Mouse (Mus musculus): ENCODE data around the gene March1. TPM values are rescaled to one million over a fixed set of nuclear protein-coding genes. Genes with fewer than 3 reads are reported as not detected.

March1 gene
- polyA plus RNA-seq, 1 experiment: 0.01 TPM

DNA sequence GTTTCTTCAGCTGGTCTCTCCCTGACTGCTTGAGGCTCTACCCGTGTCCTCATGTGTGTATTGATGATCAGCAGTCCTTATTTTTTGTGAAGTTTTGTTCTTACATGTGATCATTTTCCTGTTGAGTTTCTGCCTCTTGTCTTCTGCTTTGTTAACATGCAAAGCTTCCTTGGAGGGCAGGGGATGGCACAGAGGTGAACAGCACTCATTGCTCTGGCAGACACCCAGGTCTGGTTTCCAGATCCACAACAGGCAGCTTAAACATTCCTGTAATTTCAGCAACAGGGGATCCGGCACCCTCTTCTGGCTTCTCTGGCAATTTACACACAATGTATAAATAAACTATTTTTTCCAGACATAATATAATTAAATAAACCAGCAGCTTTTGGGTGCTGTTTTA is 652.4 kb downstream of the March1 start:
- Histone ChIP-seq H3K36me3 (ENCODE audit: control insufficient read depth, insufficient read depth) (no peaks in the 10 kb centered on the region), H3K27me3 (ENCODE audit: control insufficient read depth, insufficient read depth, insufficient read length) (no peaks in the 10 kb centered on the region), H3K79me3 (ENCODE audit: low read depth) (no peaks in the 10 kb centered on the region), H3K4me3 (ENCODE audit: insufficient read depth, poor library complexity, severe bottlenecking) (no peak overlapping the region), H3K79me2 (ENCODE audit: control insufficient read depth, insufficient read depth) (no peaks in the 10 kb centered on the region), H3ac (ENCODE audit: control insufficient read depth, insufficient read length, low read depth) (no peak overlapping the region)
- TF ChIP-seq MYOG (IDR thresholded peaks at IDR 0.05; ENCODE audit: control insufficient read depth, extremely low read depth, insufficient read length) (no peak), MAX (IDR thresholded peaks at IDR 0.05) (no peak), USF1 (IDR thresholded peaks at IDR 0.05; ENCODE audit: low read depth) (no peak), CTCF (IDR thresholded peaks at IDR 0.05; ENCODE audit: control insufficient read depth, insufficient read depth, insufficient read length) (no peak), FOSL1 (IDR thresholded peaks at IDR 0.05; ENCODE audit: insufficient read depth, low read length, poor library complexity, severe bottlenecking) (no peak), MYOD1 (IDR thresholded peaks at IDR 0.05; ENCODE audit: control insufficient read depth, insufficient read length, low read depth) (no peak), CEBPB (IDR thresholded peaks at IDR 0.05; ENCODE audit: low read depth) (no peak)

- Histone ChIP-seq H3K36me3 (ENCODE audit: control insufficient read depth, insufficient read depth) (no peaks in the 10 kb centered on the region), H3ac (ENCODE audit: control insufficient read depth, insufficient read length, low read depth) (no peak overlapping the region), H3K4me3 (ENCODE audit: insufficient read depth, poor library complexity, severe bottlenecking) (no peak overlapping the region), H3K27me3 (ENCODE audit: control insufficient read depth, insufficient read depth, insufficient read length) (no peaks in the 10 kb centered on the region), H3K79me3 (ENCODE audit: low read depth) (no peaks in the 10 kb centered on the region), H3K79me2 (ENCODE audit: control insufficient read depth, insufficient read depth) (no peaks in the 10 kb centered on the region)
- no peak for TF ChIP-seq MYOD1 (IDR thresholded peaks at IDR 0.05; ENCODE audit: control insufficient read depth, insufficient read length, low read depth)
- no peak for TF ChIP-seq CTCF (IDR thresholded peaks at IDR 0.05; ENCODE audit: control insufficient read depth, insufficient read depth, insufficient read length)
- TF ChIP-seq FOSL1 (IDR thresholded peaks at IDR 0.05; ENCODE audit: insufficient read depth, low read length, poor library complexity, severe bottlenecking): no peak
- no peak for TF ChIP-seq CEBPB (IDR thresholded peaks at IDR 0.05; ENCODE audit: low read depth)
- TF ChIP-seq MAX (IDR thresholded peaks at IDR 0.05): no peak
- TF ChIP-seq USF1 (IDR thresholded peaks at IDR 0.05; ENCODE audit: low read depth): no peak
- no peak for TF ChIP-seq MYOG (IDR thresholded peaks at IDR 0.05; ENCODE audit: control insufficient read depth, extremely low read depth, insufficient read length)
These were observed 700.1 kb downstream of the March1 start for GRCm38 (mm10) chr8:66317824-66318223.

- Histone ChIP-seq H3ac (ENCODE audit: control insufficient read depth, insufficient read length, low read depth) (no peak overlapping the region), H3K36me3 (ENCODE audit: control insufficient read depth, insufficient read depth) (no peaks in the 10 kb centered on the region), H3K27me3 (ENCODE audit: control insufficient read depth, insufficient read depth, insufficient read length) (no peaks in the 10 kb centered on the region), H3K79me2 (ENCODE audit: control insufficient read depth, insufficient read depth) (no peaks in the 10 kb centered on the region), H3K79me3 (ENCODE audit: low read depth) (no peaks in the 10 kb centered on the region), H3K4me3 (ENCODE audit: insufficient read depth, poor library complexity, severe bottlenecking) (no peak overlapping the region)
- TF ChIP-seq CTCF (IDR thresholded peaks at IDR 0.05; ENCODE audit: control insufficient read depth, insufficient read depth, insufficient read length) (no peak), USF1 (IDR thresholded peaks at IDR 0.05; ENCODE audit: low read depth) (no peak), MAX (IDR thresholded peaks at IDR 0.05) (no peak)
These were observed 705.5 kb downstream of the March1 start for GRCm38 (mm10) chr8:66323045-66323807.

GRCm38 (mm10) chr8:66326396-66326795 is 708.7 kb downstream of the March1 start:
- H3K27me3 ChIP-seq (ENCODE audit: control insufficient read depth, insufficient read depth, insufficient read length): no peaks in the 10 kb centered on the region
- TF ChIP-seq MAX (IDR thresholded peaks at IDR 0.05) (no peak), FOSL1 (IDR thresholded peaks at IDR 0.05; ENCODE audit: insufficient read depth, low read length, poor library complexity, severe bottlenecking) (no peak), USF1 (IDR thresholded peaks at IDR 0.05; ENCODE audit: low read depth) (no peak)
- no peak overlapping the region for H3K4me3 ChIP-seq (ENCODE audit: insufficient read depth, poor library complexity, severe bottlenecking)
- H3K36me3 ChIP-seq (ENCODE audit: control insufficient read depth, insufficient read depth): no peaks in the 10 kb centered on the region
- no peak overlapping the region for H3ac ChIP-seq (ENCODE audit: control insufficient read depth, insufficient read length, low read depth)
- no peaks in the 10 kb centered on the region for H3K79me3 ChIP-seq (ENCODE audit: low read depth)
- no peaks in the 10 kb centered on the region for H3K79me2 ChIP-seq (ENCODE audit: control insufficient read depth, insufficient read depth)

- Histone ChIP-seq H3ac (ENCODE audit: control insufficient read depth, insufficient read length, low read depth) (no peak overlapping the region), H3K27me3 (ENCODE audit: control insufficient read depth, insufficient read depth, insufficient read length) (no peaks in the 10 kb centered on the region), H3K36me3 (ENCODE audit: control insufficient read depth, insufficient read depth) (no peaks in the 10 kb centered on the region), H3K4me3 (ENCODE audit: insufficient read depth, poor library complexity, severe bottlenecking) (no peak overlapping the region), H3K79me3 (ENCODE audit: low read depth) (no peaks in the 10 kb centered on the region), H3K79me2 (ENCODE audit: control insufficient read depth, insufficient read depth) (no peaks in the 10 kb centered on the region)
- no peak for TF ChIP-seq USF1 (IDR thresholded peaks at IDR 0.05; ENCODE audit: low read depth)
- no peak for TF ChIP-seq CEBPB (IDR thresholded peaks at IDR 0.05; ENCODE audit: low read depth)
- TF ChIP-seq MYOD1 (IDR thresholded peaks at IDR 0.05; ENCODE audit: control insufficient read depth, insufficient read length, low read depth): no peak
- TF ChIP-seq FOSL1 (IDR thresholded peaks at IDR 0.05; ENCODE audit: insufficient read depth, low read length, poor library complexity, severe bottlenecking): no peak
- TF ChIP-seq MYOG (IDR thresholded peaks at IDR 0.05; ENCODE audit: control insufficient read depth, extremely low read depth, insufficient read length): no peak
- no peak for TF ChIP-seq CTCF (IDR thresholded peaks at IDR 0.05; ENCODE audit: control insufficient read depth, insufficient read depth, insufficient read length)
- TF ChIP-seq MAX (IDR thresholded peaks at IDR 0.05): no peak
These were observed 714.5 kb downstream of the March1 start for GRCm38 (mm10) chr8:66332206-66332605.

DNA sequence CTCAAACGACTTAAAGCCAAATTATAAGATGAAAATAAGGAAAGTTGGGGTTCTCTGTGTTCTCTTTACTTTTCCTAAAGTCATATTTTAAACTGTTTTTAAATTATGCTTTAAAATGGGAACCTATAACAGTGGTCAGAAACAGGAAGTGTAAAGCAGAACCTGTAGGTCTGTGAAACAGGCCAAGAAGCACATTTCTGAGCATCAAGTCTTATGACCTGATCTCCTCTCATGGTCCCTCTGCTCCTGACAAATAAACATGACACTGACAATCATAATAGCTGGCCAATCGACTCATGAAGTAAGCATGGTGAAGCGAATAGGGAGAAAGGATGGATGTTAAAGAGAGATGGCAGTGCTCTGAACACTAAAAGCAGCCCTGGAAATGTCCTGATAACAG is 716.6 kb downstream of the March1 start:
- H3K79me3 ChIP-seq (ENCODE audit: low read depth): no peaks in the 10 kb centered on the region
- H3K27me3 ChIP-seq (ENCODE audit: control insufficient read depth, insufficient read depth, insufficient read length): no peaks in the 10 kb centered on the region
- no peaks in the 10 kb centered on the region for H3K79me2 ChIP-seq (ENCODE audit: control insufficient read depth, insufficient read depth)
- no peak overlapping the region for H3ac ChIP-seq (ENCODE audit: control insufficient read depth, insufficient read length, low read depth)
- TF ChIP-seq MYOD1 (IDR thresholded peaks at IDR 0.05; ENCODE audit: control insufficient read depth, insufficient read length, low read depth) (no peak), USF1 (IDR thresholded peaks at IDR 0.05; ENCODE audit: low read depth) (no peak), CEBPB (IDR thresholded peaks at IDR 0.05; ENCODE audit: low read depth) (no peak), CTCF (IDR thresholded peaks at IDR 0.05; ENCODE audit: control insufficient read depth, insufficient read depth, insufficient read length) (no peak), FOSL1 (IDR thresholded peaks at IDR 0.05; ENCODE audit: insufficient read depth, low read length, poor library complexity, severe bottlenecking) (no peak), MYOG (IDR thresholded peaks at IDR 0.05; ENCODE audit: control insufficient read depth, extremely low read depth, insufficient read length) (no peak), MAX (IDR thresholded peaks at IDR 0.05) (no peak)
- no peak overlapping the region for H3K4me3 ChIP-seq (ENCODE audit: insufficient read depth, poor library complexity, severe bottlenecking)
- H3K36me3 ChIP-seq (ENCODE audit: control insufficient read depth, insufficient read depth): no peaks in the 10 kb centered on the region

Measured in C2C12 (cell line).